Mouse (Mus musculus) liver, embryonic 15.5 days (tissue): Measurements from ENCODE around the gene Tmem107. TPM values are rescaled to one million over a fixed set of nuclear protein-coding genes. Genes with fewer than 3 reads are reported as not detected.

Experiments
- ATAC-seq: fragments of 200-750 bp; cut with Nextera tagmentation; 2 replicates; pipeline ENCODE4 v1.8.0; 2017; ENCODE audit warnings: moderate number of reproducible peaks, mild to moderate bottlenecking, moderate library complexity; ENCODE audit not compliant: insufficient read depth
- H3K27ac ChIP-seq: fragments of 300-500 bp; sonication (generic); replicated peaks from 2 replicates; pipeline ENCODE4 v1.5.1; 2015; ENCODE audit warnings: mild to moderate bottlenecking, inconsistent platforms
- H3K27me3 ChIP-seq: fragments of 300-500 bp; sonication (generic); 2 replicates; pipeline ENCODE4 v1.6.1; 2015; ENCODE audit warnings: mild to moderate bottlenecking, inconsistent platforms
- H3K36me3 ChIP-seq: fragments of 300-500 bp; sonication (generic); replicated peaks from 2 replicates; pipeline ENCODE4 v1.6.1; 2015; ENCODE audit warnings: moderate library complexity, mild to moderate bottlenecking, inconsistent platforms
- H3K4me1 ChIP-seq: fragments of 300-500 bp; sonication (generic); replicated peaks from 2 replicates; pipeline ENCODE4 v1.6.1; 2015; ENCODE audit warnings: inconsistent platforms
- H3K4me2 ChIP-seq: fragments of 300-500 bp; sonication (generic); 2 replicates; pipeline ENCODE4 v1.6.1; 2015; ENCODE audit warnings: moderate library complexity, mild to moderate bottlenecking, inconsistent platforms
- H3K4me3 ChIP-seq: fragments of 300-500 bp; sonication (generic); replicated peaks from 2 replicates; pipeline ENCODE4 v1.5.1; 2015; ENCODE audit warnings: mild to moderate bottlenecking, inconsistent platforms
- H3K9ac ChIP-seq: fragments of 300-500 bp; sonication (generic); 2 replicates; pipeline ENCODE4 v1.6.1; 2015; ENCODE audit warnings: moderate library complexity, mild to moderate bottlenecking, inconsistent platforms
- H3K9me3 ChIP-seq: fragments of 300-500 bp; sonication (generic); replicated peaks from 2 replicates; pipeline ENCODE4 v1.6.1; 2016; ENCODE audit warnings: inconsistent platforms
- WGBS: fragments of 180-500 bp; shearing (Covaris S2); methylation state at CpG from one replicate; pipeline ENCODE4 v1.1.7; 2015; ENCODE audit warnings: mixed read lengths; ENCODE audit not compliant: insufficient replicate concordance; 5-methylcytosine and 5-hydroxymethylcytosine counted together
- polyA plus RNA-seq: library from polyadenylated mRNA; unstranded; fragments of >200 nt; fragmentation: Nextera tagmentation; extraction: Ambion mirVana; gene quantifications from 2 replicates; pipeline ENCODE4 v1.2.1, GENCODE M21; 2015

Tmem107 gene
- polyA plus RNA-seq, 1 experiment from 2014 or later: 21.6 TPM

DNA sequence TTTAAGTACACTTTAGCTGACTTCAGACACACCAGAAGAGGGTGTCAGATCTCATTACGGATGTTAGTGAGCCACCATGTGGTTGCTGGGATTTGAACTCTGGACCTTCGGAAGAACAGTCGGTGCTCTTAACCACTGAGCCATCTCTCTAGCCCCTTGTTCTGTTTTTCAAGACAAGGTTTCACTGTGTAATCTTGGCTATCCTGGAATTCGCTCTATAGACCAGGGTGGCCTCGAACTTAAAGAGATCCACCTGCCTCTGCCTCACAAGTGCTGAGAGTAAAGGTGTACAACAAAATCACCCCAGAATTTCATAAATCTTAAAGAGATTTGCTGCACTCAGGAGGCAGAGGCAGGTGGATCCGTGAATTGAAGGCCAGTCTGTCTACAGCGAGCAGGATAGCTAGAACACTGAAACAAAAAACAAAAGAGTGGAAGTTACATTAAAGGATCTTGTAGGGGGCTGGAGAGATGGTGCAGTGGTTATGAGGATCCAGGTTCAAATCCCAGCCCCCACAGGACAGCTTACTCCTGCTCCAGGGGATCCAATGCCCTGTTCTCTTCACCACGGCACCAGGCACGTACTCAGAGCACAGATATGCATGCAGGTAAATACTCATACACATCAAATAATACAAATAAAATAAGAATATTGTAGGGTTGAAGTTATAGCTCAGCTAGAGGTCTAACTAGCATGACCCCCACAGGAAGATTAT is 5.3 kb downstream of the Tmem107 start:
- Histone ChIP-seq H3K9ac (no peak overlapping the region), H3K27ac (no peak overlapping the region), H3K4me3 (no peak overlapping the region), H3K4me2 (no peak overlapping the region), H3K9me3 (no peaks in the 10 kb centered on the region), H3K36me3 (no peaks in the 10 kb centered on the region), H3K27me3 (no peaks in the 10 kb centered on the region), H3K4me1 (peaks cover 49% of the 10 kb centered on the region)
- ATAC-seq: no peak
- WGBS: 39% methylated on average over 9 of the region's 9 CpGs

DNA sequence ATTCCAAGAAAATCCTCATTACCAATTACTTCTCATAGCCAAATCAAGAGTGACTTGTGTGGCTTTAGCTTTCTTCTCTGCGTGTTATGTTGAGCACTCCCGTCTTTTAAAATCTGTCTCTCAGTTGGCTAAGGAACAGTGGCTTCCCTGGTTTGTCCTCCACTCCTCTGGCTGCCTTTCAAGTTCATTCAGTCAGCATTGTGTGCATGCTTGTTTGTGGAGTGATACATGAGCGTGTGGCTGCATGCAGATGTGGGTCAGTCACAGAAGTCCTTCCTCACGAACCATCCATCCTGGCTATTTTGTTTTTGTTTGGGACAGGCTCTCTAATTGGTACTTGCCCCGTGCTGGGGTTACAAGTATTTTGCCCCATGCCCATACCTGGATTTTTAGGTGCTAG is 6.0 kb downstream of the Tmem107 start:
- Histone ChIP-seq H3K36me3 (no peaks in the 10 kb centered on the region), H3K27me3 (no peaks in the 10 kb centered on the region; the same call in 1 of the 2 replicates), H3K4me3 (no peak overlapping the region), H3K27ac (no peak overlapping the region), H3K9me3 (no peaks in the 10 kb centered on the region), H3K4me2 (no peak overlapping the region), H3K9ac (no peak overlapping the region), H3K4me1 (peaks cover 42% of the 10 kb centered on the region)
- WGBS: 68% methylated on average over 5 of the region's 5 CpGs
- ATAC-seq: no peak

DNA sequence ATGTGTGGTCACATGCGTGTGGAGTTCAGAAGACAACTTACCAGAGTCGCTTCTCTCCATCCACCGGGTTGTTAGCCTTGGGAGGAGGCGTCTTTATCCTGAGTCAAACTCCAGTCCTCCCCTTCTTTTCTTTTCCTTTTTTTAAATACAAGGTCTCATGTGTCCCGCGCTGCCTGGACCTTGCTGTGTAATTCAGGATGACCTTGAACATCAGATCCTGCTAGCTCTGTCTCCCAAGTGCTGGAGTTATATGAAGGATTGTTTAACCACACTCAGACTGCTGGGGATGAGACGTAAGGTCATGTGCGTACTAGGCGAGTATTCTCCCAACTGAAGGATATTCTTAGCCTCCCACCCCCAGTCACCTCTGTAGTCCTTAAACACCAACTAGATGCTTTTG is 6.7 kb downstream of the Tmem107 start:
- Histone ChIP-seq H3K4me1 (peaks cover 35% of the 10 kb centered on the region), H3K4me2 (no peak overlapping the region), H3K27ac (no peak overlapping the region), H3K27me3 (no peaks in the 10 kb centered on the region; the same call in 1 of the 2 replicates), H3K4me3 (no peak overlapping the region), H3K9me3 (no peaks in the 10 kb centered on the region), H3K9ac (no peak overlapping the region; the same call in 1 of the 2 replicates), H3K36me3 (no peaks in the 10 kb centered on the region)
- 74% methylated on average over 9 of the region's 9 CpGs for WGBS
- no peak for ATAC-seq

DNA sequence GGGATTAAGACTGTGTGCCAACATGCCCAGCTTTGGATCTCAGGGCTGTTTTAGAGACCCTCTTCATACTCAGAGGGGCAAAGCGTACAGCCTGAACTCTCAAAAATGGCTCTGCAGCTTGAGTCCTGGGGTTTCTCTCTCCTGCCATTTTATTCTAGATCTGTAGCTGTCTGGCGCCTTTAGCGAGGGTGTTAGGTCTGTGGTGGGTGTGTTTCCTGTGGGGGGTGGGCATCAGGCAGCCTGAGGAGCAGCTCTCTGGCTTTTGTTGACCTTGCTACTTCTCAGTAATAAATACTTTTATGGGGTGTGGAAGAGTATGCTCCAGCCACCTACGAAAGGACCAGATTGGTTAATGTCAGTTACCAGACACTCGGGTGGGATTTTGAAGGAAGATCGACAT is 7.4 kb downstream of the Tmem107 start:
- 70% methylated on average over 6 of the region's 6 CpGs for WGBS
- no peak for ATAC-seq
- H3K4me3 ChIP-seq: no peak overlapping the region

DNA sequence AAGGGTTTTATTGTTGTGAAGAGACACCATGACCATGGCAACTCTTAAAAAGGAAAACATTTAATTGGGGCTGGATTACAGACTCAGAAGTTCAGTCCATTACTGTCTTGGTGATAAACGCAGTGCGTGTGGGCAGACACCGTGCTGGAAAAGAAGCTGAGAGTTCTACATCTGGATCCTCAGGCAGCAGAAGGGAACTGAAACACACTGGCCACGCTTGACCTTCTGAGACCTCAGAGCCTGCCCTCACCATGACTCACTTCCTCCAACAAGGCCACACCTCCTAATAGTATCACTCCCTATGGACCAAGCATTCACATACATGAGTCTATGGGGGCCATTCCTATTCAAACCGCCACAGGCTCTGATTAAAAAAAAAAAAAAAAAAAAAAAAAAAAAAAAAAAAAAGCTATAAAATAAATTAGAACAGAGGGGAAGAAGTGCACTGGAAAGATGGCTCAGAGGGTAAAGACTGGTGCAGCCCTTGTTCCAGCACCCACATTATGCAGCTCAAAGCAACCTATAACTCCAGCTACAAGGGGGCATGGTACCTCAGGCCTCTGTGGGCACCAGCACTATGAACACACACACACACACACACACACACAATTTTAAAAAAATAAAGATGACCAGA is 8.3 kb downstream of the Tmem107 start:
- Histone ChIP-seq H3K4me3 (no peak overlapping the region), H3K36me3 (no peaks in the 10 kb centered on the region), H3K9me3 (no peaks in the 10 kb centered on the region), H3K4me2 (no peak overlapping the region), H3K4me1 (peaks cover 20% of the 10 kb centered on the region), H3K27ac (no peak overlapping the region), H3K27me3 (peaks cover 6% of the 10 kb centered on the region; the same call in 1 of the 2 replicates), H3K9ac (no peak overlapping the region)
- 0 out of 2 replicates have a peak, but pooled peaks have one; percentile 36 for ATAC-seq
- WGBS: 45% methylated on average over 5 of the region's 5 CpGs

More for the DNA sequence above, 7.4 kb downstream of the Tmem107 start:
- Histone ChIP-seq H3K4me2 (no peak overlapping the region), H3K9me3 (no peaks in the 10 kb centered on the region), H3K27ac (no peak overlapping the region), H3K36me3 (no peaks in the 10 kb centered on the region), H3K4me1 (peaks cover 29% of the 10 kb centered on the region), H3K9ac (no peak overlapping the region), H3K27me3 (peaks cover 6% of the 10 kb centered on the region; the same call in 1 of the 2 replicates)

DNA sequence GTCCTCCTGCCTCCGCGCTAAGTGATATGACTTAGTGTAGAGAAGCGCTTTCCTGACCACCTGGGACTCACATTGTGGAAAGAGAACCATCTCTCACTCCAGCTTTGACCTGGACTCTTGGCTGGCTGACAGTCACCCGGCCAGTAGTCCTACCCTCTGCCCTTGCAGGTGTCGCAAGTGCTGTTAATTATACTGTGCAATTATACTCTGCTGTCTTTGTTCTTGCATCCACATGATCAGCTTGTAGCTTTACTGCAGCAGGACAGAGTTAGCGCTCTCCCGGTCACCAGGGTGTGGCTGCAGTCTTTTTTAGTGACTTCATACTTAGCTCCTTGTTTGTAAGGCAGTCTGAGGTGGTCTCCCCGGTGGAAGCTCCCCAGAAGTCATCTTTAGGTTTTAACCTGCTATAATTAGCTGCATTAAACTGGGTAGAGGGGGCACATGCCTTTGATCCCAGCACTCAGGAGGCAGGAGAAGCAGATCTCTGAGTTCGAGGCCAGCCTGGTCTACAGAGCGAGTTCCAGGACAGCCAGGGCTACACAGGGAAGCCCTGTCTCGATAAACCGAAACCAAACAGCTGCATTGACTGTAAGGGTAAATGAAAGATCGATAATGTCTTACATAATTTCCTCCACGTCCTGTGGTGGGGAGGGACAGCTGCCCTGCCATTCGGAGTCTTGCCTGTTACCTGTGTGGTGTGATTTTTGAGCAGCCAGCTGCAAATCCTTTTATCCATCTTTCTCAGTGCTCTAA is 9.7 kb downstream of the Tmem107 start:
- WGBS: 68% methylated on average over 15 of the region's 15 CpGs
- no peak overlapping the region for H3K9ac ChIP-seq

DNA sequence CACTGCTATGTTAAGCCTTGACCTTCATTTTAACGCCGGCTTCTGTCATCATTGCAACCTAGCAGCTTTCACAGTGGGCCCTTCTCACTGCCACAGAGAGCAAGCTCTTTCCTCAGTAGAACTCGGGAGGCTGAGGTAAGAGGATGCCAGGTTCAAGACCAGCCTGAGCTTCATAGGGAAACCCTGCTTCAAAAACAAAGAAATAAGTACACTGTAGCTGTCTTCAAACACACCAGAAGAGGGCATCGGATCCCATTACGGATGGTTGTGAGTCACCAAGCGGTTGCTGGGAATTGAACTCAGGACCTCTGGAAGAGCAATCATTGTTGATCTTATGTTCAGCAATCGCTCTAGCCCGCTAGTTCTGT is 10.2 kb downstream of the Tmem107 start:
- no peaks in the 10 kb centered on the region for H3K9me3 ChIP-seq

More for the DNA sequence above, 9.7 kb downstream of the Tmem107 start:
- no peak overlapping the region for H3K4me3 ChIP-seq
- no peaks in the 10 kb centered on the region for H3K9me3 ChIP-seq
- peaks cover 8% of the 10 kb centered on the region; the same call in 1 of the 2 replicates for H3K4me1 ChIP-seq
- H3K4me2 ChIP-seq: no peak overlapping the region
- no peaks in the 10 kb centered on the region for H3K36me3 ChIP-seq
- no peak overlapping the region for H3K27ac ChIP-seq
- peaks cover 6% of the 10 kb centered on the region; the same call in 1 of the 2 replicates for H3K27me3 ChIP-seq
- ATAC-seq: no peak

DNA sequence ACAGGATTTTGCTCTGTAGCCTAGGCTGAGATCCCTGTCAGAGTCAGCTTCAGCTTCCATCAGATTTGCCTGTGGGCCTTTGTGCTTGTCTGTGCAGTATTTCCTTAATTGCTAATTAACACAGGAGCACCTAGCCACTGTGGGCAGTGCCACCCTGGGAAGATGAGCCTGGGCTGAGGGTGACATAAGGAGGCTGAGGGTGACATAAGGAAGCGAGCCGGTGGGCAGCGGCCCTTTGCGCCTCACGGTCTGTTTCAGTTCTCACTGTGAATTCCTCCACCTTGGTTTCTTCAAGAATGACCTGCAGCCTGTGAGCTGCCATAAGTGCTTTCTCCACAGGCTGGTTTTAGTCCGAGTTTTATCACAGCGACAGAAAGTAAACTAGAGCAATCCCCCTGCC is 11.0 kb downstream of the Tmem107 start:
- no peak overlapping the region for H3K4me3 ChIP-seq
- peaks cover 6% of the 10 kb centered on the region; the same call in 1 of the 2 replicates for H3K27me3 ChIP-seq
- H3K9me3 ChIP-seq: no peaks in the 10 kb centered on the region
- no peak overlapping the region for H3K27ac ChIP-seq
- no peak overlapping the region for H3K9ac ChIP-seq
- H3K36me3 ChIP-seq: no peaks in the 10 kb centered on the region
- H3K4me2 ChIP-seq: no peak overlapping the region
- 82% methylated on average over 7 of the region's 7 CpGs for WGBS
- peaks cover 6% of the 10 kb centered on the region; the same call in 1 of the 2 replicates for H3K4me1 ChIP-seq
- no peak for ATAC-seq

More for the DNA sequence above, 10.2 kb downstream of the Tmem107 start:
- 71% methylated on average over 8 of the region's 8 CpGs for WGBS
- H3K36me3 ChIP-seq: no peaks in the 10 kb centered on the region
- no peak overlapping the region for H3K27ac ChIP-seq
- H3K4me2 ChIP-seq: no peak overlapping the region
- H3K9ac ChIP-seq: no peak overlapping the region
- no peak overlapping the region for H3K4me3 ChIP-seq
- peaks cover 6% of the 10 kb centered on the region; the same call in 1 of the 2 replicates for H3K27me3 ChIP-seq
- peaks cover 7% of the 10 kb centered on the region; the same call in 1 of the 2 replicates for H3K4me1 ChIP-seq
- no peak for ATAC-seq

DNA sequence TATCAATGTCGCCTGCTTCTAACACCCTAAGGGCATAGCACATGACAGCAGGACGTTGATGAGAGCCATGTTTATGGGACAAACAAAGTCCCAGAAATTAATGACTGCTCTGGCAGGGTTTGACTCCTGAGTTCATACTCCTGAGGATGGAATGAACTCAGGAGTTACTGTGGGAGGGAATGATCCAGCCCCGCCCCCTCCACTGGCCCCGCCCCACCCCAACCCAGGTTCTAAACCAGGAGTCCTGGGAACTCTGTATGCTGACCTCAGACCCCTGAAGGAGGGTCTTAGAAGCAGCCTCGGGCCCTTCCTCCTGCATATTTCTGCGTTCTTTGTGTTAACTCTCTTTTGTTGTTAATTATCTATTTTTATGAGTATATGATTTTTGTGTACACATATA is 15.0 kb downstream of the Tmem107 start:
- Histone ChIP-seq H3K9me3 (no peaks in the 10 kb centered on the region), H3K4me3 (no peak overlapping the region), H3K36me3 (peaks cover 12% of the 10 kb centered on the region), H3K9ac (no peak overlapping the region), H3K4me1 (peaks cover 25% of the 10 kb centered on the region), H3K4me2 (no peak overlapping the region), H3K27me3 (peaks cover 6% of the 10 kb centered on the region; the same call in 1 of the 2 replicates), H3K27ac (no peak overlapping the region)
- no peak for ATAC-seq
- whole genome bisulfite sequencing: 71% methylated on average over 6 of the region's 6 CpGs

DNA sequence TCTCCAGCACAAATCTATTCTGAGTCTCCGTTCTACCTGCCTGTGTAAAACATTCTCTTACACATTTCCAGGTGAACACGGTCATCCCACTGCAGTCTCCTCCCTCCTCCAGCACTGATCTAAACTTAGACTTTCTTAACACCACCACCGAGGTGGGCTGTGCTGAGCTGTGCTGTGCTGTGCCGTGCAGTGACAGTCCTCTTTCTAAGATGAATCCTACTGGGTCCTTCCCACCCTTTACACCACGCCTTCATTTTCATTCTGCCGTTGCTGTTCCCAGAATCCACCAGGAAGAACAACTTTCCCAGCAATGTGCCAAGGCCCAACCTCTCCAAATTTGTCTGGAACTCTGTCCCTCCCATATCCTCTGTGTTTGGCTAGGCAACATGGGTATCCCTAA is 15.8 kb downstream of the Tmem107 start:
- H3K4me3 ChIP-seq: no peak overlapping the region
- H3K4me1 ChIP-seq: peaks cover 32% of the 10 kb centered on the region
- no peak for ATAC-seq
- H3K27ac ChIP-seq: no peak overlapping the region
- H3K36me3 ChIP-seq: peaks cover 20% of the 10 kb centered on the region
- H3K9ac ChIP-seq: no peak overlapping the region
- peaks cover 6% of the 10 kb centered on the region; the same call in 1 of the 2 replicates for H3K27me3 ChIP-seq
- WGBS: 65% methylated on average over 6 of the region's 6 CpGs
- no peaks in the 10 kb centered on the region for H3K9me3 ChIP-seq
- no peak overlapping the region for H3K4me2 ChIP-seq

DNA sequence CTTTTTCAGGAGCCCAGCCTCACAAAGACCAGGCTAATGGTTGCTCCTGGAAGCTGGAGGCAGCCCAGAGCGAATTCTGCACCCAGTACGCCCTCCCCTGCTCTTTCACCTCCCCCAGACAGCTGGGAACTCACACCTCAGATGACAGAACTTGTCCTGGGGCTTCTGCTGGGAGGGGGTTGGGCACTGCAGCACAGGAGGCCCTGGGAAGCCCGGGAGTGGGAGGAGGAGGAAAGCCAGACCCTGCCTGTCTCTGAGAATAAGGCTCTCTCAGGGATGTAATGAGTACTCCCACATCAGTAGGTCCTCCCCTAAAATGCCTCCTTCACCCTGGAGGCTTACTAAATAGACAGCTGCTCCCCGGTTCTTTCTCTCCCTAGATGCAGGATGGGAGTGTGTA is 16.5 kb downstream of the Tmem107 start:
- Histone ChIP-seq H3K9ac (no peak overlapping the region), H3K4me2 (no peak overlapping the region), H3K27ac (no peak overlapping the region; the same call in 1 of the 2 replicates)

More for the DNA sequence above, 16.5 kb downstream of the Tmem107 start:
- Histone ChIP-seq H3K36me3 (peaks cover 27% of the 10 kb centered on the region), H3K4me1 (peaks cover 38% of the 10 kb centered on the region), H3K27me3 (peaks cover 6% of the 10 kb centered on the region; the same call in 1 of the 2 replicates), H3K4me3 (no peak overlapping the region), H3K9me3 (no peaks in the 10 kb centered on the region)
- ATAC-seq: no peak
- WGBS: 47% methylated on average over 4 of the region's 4 CpGs
